Mouse (Mus musculus) v-Abl transformed pro-B cells (cell line): ENCODE measurements around the gene Mad2l1bp.

Experiments used
- in situ Hi-C, 2 experiments: fragments of 400-800 bp; cut with MboI; formaldehyde crosslinking; loops; one replicate each; pipeline ENCODE4 v1.15.1; 2025; ENCODE audit not compliant: unreplicated experiment in 2 of 2

Mad2l1bp gene

DNA sequence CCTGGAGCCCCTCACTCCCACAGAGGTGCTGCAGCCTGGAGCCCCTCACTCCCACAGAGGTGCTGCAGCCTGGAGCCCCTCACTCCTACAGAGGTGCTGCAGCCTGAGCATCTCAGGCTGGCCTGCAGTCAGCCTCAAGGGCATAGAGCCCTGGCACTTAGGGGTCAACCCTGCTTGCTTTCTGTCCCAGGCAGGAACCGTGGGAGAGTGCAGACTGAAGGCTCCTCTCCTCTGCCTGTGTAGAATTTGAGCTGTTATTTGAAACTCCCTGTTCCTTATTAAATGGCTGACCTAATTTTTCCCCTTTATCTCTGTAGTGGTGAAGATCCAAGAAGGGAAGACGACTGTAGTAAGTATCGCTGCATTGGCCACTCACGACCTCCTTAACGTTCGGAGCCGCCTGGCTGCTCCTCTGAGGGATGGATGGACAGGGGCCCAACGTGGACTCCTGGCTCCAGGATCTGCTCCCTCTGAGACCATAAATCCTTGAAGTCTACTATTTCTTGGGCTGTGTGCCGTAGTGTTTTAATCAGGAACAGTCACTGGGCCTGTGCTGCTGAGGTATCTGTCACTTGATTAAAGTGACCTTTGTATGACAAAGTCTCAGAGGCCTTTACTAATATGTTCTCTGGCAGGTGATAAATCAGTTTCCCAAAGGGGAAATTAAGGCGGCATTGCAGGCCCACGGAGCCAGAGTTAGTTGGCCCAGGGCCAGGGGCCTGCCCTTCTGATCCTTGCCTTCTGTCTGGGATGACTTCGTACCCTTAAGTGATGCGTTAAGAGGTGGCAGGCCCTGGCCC, 35.5 kb downstream of the Mad2l1bp start:
- in situ Hi-C loops: loop anchor here in 1 of 2 experiments (10.0 kb wide), 1 partner anchor 163 kb away; no protein-coding TSS in a partner anchor

DNA sequence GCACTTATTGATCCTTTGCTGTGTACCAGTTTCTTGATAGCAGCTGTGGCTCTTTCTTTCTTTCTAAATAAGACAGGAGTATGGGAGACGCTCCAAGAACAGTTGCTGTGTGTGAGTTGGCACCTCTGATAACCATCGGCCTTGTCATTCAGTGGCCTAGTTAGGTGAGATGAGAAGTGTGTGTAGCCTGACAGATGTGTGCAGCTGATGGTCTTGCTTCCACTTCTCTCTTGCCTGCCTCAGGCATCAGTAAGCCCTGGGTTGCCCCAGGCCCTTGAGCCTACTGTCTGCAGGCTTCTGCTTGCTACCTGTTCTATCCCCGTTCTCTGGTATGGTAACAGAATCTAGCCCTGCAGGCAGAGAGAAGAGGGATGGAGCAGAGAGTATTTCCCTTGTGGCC, 36.5 kb downstream of the Mad2l1bp start:
- in situ Hi-C loops: loop anchor here in 1 of 2 experiments (10.0 kb wide), 1 partner anchor 162 kb away; no protein-coding TSS in a partner anchor

DNA sequence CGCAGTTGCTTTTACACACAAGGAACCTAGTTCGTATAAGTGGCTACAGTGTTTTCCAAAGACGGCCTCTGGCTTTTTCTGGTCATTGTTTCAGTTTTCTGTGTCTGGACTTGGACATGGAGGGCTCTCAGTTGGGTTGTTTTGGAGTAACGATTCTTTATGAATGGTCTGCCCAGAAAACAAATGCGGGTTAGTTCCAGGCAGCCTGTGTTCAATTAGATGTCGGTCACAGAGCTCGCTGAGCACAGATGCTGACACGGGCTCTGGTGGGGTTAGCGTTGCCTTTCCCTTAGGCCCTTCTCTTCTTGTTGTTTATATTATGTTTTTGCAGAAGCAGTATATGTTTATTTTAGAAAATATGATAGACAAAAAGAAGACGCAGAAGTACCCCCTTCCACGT, 37.2 kb downstream of the Mad2l1bp start:
- in situ Hi-C loops: loop anchor here in 1 of 2 experiments (10.0 kb wide), 1 partner anchor 161 kb away; no protein-coding TSS in a partner anchor

DNA sequence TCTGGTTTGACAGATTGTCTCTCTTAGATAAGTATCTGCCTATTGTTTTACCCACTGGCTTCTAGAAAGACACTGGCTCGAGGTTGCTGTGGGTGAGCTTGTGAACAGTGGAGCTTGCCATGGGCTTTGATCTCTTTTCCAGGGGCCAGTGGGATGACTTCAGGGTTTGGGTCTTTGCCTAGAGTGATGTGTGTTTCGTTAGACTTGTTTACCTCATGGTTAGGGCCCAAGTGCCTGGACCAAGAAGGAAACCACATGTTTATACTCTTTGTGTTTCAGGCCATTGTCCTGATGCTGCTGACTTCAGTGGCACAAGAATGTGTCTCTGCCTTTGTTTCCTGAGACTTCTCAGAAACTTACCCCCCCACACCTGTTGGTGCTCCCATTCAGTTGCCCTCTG, 37.9 kb downstream of the Mad2l1bp start:
- in situ Hi-C loops: loop anchor here in 1 of 2 experiments (10.0 kb wide), 1 partner anchor 161 kb away; no protein-coding TSS in a partner anchor

DNA sequence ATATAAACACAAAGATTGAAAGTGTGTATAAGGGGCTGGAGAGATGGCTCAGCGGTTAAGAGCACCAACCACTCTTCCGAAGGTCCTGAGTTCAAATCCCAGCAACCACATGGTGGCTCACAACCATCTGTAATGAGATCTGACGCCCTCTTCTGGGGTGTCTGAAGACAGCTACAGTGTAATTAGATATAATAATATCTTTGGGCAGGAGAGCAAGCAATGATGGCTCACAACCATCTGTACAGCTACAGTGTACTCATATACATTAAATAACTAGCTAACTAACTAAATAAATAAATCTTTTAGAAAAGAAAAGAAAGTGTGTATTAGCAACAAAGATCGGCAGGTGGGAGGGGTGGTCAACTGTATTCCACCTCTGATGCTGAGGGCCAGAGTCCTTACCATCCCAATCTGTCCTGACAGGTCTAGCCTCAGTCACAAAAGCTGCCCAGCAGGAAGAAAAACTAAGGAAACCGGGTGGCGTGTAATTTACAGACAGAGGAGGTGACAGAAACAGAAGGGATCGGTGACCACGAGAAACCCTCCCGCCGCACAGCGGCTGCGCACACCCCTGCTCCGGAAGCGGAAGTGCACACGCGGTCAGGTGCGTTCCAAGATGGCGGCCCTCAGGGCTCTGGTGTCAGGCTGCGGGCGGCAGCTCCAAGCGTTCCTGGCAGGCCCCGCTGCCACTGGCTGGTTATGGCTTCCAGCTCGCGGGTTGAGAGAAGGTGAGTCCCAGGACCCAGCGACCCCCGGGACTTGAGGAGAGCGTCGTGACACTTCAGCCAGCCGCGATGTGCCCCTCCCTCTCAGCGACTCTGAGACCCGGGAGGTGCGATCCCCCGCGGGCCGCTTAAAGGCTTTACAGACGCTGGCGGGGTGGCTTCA, 42.7 kb downstream of the Mad2l1bp start, which contains the start of gene Mrps18a:
Gene Mrps18a (plus strand): TSS at position 585 of the 888 bp plus-strand sequence.
- in situ Hi-C loops: loop anchor here in 1 of 2 experiments (10.0 kb wide), 1 partner anchor 156 kb away; no protein-coding TSS in a partner anchor

DNA sequence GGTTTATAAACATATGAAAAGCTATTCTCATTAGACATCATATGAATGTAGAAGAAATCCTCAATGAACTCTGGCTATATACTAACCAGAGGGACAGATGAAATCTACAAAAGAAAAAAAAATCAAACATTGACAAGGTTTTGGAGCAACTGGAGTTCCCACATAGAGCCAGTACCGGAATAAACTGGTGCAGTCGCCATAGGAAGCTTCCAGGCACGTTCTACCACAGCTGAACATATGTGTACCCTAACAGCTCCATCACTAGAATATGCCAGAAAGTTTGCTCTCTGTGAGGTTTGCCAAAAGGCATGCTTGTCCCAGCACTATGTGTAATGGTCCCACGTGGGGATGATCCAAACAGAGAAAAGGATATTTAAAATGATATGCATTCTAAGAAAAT, 45.1 kb downstream of the Mad2l1bp start:
- in situ Hi-C loops: loop anchor here in 1 of 2 experiments (10.0 kb wide), 1 partner anchor 63 kb away; no protein-coding TSS in a partner anchor

DNA sequence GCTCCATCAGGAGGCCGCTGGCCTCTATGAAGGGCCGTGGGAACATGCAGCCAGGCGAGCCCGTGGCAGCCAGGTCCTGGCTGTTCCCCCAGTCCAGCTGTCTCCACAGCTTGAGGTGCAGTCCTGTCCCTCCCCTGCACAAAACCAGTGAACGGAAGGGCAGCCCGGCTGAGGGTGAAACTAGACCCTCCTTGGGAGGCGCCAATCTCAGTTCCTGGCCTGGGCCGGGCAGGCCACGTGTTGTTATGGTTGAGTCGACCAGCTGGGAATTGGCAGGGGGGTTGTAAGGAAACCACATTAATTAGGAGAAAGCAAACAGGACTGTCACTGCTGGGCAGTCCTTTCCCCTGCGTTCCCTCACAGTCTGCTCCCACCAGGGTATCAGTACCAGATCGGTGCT, 48.9 kb downstream of the Mad2l1bp start:
- in situ Hi-C loops: loop anchor here in 1 of 2 experiments (10.0 kb wide), 1 partner anchor 60 kb away; no protein-coding TSS in a partner anchor

DNA sequence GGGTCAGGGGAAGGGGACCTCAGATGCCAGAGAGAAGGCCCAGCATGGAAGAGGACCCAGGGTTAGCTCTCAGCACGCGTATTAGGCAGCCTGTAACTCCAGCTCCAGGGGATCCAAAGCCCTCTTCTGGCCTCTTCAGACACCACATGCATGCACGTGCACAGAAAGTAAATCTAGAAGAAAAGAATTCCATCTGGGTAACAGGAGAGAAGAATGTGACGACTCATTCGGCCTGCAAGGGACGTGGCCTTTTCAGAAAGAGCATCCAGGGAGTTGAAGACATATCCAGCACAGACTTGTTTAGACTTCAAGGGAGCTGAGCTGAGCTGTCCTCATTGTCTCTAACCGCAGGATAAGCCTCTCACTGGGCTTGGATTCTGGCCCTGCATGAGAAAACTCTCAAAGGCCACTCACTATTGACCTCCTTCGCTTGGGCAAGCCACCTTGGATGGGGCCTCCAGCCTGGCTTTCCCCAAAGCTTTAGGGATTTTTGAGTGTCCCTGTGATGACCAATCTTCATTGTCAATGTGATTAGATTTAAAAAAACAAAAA, 50.7 kb downstream of the Mad2l1bp start:
- in situ Hi-C loops: loop anchor here in 1 of 2 experiments (10.0 kb wide), 1 partner anchor 58 kb away; no protein-coding TSS in a partner anchor

DNA sequence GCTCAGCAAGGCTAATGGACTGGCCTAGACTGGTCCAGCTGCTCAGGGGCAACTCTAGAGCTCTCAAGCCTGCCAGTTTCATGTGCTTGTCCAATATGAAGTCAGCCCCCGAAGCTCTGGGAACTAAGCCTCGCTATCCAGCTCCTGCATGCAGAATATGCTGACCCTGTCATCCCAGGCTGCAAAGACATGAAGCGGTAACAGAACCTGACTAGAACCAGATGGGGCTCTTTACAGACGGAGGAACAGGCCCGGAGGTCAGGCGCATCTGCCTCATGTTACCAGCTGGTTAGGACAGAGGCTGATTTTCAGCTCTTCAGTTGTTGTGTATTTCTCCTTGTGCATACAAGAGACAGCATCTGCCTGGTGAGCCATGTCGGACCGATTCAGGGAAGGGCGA, 51.4 kb downstream of the Mad2l1bp start:
- in situ Hi-C loops: loop anchor here in 1 of 2 experiments (10.0 kb wide), 1 partner anchor 57 kb away; no protein-coding TSS in a partner anchor

DNA sequence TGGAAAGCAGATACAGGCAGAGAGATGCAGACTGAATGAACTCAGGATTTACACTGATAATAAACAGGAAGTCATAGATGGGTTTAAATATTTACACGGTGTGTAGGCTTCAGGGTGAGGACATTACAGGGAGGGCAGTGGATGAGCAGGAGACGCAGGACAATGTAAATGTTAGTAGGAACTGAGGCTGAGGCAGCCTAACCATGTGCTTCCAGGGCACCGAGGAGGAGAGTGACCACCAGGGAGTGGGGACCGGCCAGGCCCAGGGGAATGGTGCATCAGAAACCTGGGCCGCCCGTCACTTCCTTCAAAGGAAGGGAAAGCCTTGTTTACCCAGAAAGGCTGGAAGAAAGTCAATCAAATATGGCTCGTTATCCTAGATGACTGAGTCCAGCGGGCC, 54.8 kb downstream of the Mad2l1bp start:
- in situ Hi-C loops: no loop called here
